Mouse (Mus musculus) liver, embryonic 16.5 days (tissue): ENCODE results near the gene Ylpm1. TPM values are rescaled to one million over a fixed set of nuclear protein-coding genes. Genes with fewer than 3 reads are reported as not detected.

ENCODE experiments used
- ATAC-seq: fragments of 200-750 bp; cut with Nextera tagmentation; 2 replicates; pipeline ENCODE4 v1.8.0; 2017; ENCODE audit warnings: low read depth, mild to moderate bottlenecking, moderate number of reproducible peaks, moderate library complexity
- H3K27ac ChIP-seq: fragments of 300-500 bp; sonication (generic); 2 replicates; pipeline ENCODE4 v1.5.1; 2014; ENCODE audit warnings: mild to moderate bottlenecking, low read length
- H3K27me3 ChIP-seq: fragments of 300-500 bp; sonication (generic); 2 replicates; pipeline ENCODE4 v1.6.1; 2014; ENCODE audit warnings: low read depth, low read length, mixed read lengths; ENCODE audit not compliant: control insufficient read depth, insufficient read depth
- H3K36me3 ChIP-seq: fragments of 300-500 bp; sonication (generic); 2 replicates; pipeline ENCODE4 v1.6.1; 2014; ENCODE audit warnings: mild to moderate bottlenecking; ENCODE audit not compliant: control insufficient read depth, insufficient read depth
- H3K4me1 ChIP-seq: fragments of 300-500 bp; sonication (generic); 2 replicates; pipeline ENCODE4 v1.6.1; 2014; ENCODE audit warnings: low read depth, low read length, mixed read lengths; ENCODE audit not compliant: control insufficient read depth
- H3K4me2 ChIP-seq: fragments of 300-500 bp; sonication (generic); 2 replicates; pipeline ENCODE4 v1.6.1; 2014; ENCODE audit warnings: low read depth, low read length, mixed read lengths
- H3K4me3 ChIP-seq: fragments of 300-500 bp; sonication (generic); 2 replicates; pipeline ENCODE4 v1.5.1; 2014; ENCODE audit warnings: low read depth, mild to moderate bottlenecking, low read length
- H3K9ac ChIP-seq: fragments of 300-500 bp; sonication (generic); 2 replicates; pipeline ENCODE4 v1.6.1; 2014; ENCODE audit warnings: low read depth, low read length
- H3K9me3 ChIP-seq: fragments of 300-500 bp; sonication (generic); replicated peaks from 2 replicates; pipeline ENCODE4 v1.6.1; 2016; ENCODE audit warnings: low read length; ENCODE audit not compliant: control insufficient read depth
- WGBS: fragments of 180-500 bp; shearing (Covaris S2); extraction: QIAGEN DNeasy Blood & Tissue Kit; methylation state at CpG from one replicate; pipeline ENCODE4 v1.1.7; 2014; ENCODE audit not compliant: insufficient replicate concordance; 5-methylcytosine and 5-hydroxymethylcytosine counted together
- polyA plus RNA-seq: library from polyadenylated mRNA; unstranded; fragments of >200 nt; fragmentation: Nextera tagmentation; extraction: Ambion mirVana; gene quantifications from 2 replicates; pipeline ENCODE4 v1.2.1, GENCODE M21; 2015

Ylpm1 gene
- polyA plus RNA-seq, 1 experiment from 2014 or later, result 5.8 TPM

DNA sequence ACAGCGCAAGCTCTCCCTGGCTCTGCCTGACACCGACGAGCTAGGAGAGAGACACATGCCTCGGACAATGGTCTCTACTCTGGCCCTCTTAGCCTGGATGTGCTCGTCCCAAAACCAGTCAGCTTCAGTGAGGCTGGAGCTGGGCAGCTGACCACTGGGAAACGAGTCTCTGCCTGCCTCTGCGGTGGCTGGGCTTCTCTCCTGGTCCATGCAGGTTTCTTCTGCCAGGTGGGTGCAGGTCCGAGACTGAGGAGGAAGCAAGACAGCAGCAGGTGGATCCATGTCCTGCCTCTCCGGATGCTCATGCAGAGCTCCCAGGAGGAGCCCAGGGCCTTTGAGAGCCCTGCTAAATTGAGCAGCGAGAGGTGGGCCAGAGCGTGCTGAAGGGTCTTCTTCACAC, 99.0 kb downstream of the Ylpm1 start:
- Histone ChIP-seq H3K36me3 (no peaks in the 10 kb centered on the region), H3K27me3 (no peaks in the 10 kb centered on the region), H3K9me3 (no peaks in the 10 kb centered on the region), H3K4me3 (no peak overlapping the region), H3K27ac (no peak overlapping the region), H3K4me1 (peaks cover 7% of the 10 kb centered on the region; the same call in 1 of the 2 replicates), H3K4me2 (no peak overlapping the region), H3K9ac (no peak overlapping the region)
- no peak for ATAC-seq
- 81% methylated on average over 11 of the region's 11 CpGs for WGBS

DNA sequence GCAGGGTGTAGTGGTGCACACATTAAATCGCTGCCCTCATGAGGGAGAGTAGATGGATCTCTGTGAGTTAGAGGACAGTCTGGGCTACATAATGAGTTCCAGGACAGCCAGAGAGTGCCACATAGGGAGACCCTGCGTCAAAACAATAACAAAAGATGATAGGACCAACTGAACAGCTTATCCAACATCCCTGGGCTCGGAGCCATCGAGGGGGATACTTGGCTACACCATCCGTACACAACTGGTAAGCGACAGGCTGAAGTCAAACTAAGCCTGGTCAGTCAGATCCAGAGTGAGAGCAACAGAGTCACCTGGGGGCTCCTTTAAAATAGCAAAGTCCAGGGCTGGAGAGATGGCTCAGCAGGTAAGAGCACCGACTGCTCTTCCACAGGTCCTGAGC, 99.7 kb downstream of the Ylpm1 start:
- H3K27ac ChIP-seq, result no peak overlapping the region
- no peak overlapping the region for H3K4me3 ChIP-seq
- no peak overlapping the region for H3K9ac ChIP-seq
- 78% methylated on average over 7 of the region's 7 CpGs for WGBS
- peaks cover 7% of the 10 kb centered on the region; the same call in 1 of the 2 replicates for H3K4me1 ChIP-seq
- ATAC-seq, result no peak
- no peak overlapping the region for H3K4me2 ChIP-seq
- no peaks in the 10 kb centered on the region for H3K9me3 ChIP-seq
- H3K36me3 ChIP-seq, result no peaks in the 10 kb centered on the region
- H3K27me3 ChIP-seq, result no peaks in the 10 kb centered on the region

DNA sequence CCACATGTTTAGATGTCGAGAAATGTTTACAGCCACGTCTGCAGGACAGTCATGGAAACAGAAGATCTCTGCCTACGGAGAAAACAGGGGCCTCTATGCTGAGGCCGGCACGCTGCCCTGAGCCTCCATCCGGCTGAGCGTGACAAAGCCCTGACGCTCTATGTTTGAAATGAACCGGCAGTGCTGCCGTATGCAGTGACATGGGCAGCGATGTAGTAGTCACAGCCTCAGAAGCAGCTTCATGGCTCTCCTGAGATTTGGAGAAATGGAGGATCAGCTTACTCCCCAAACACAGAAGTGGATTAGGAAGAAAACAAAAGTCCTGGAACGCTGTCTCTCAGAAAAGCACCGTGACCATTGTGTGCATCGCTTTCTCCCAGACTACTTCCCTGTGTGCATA, 104.9 kb downstream of the Ylpm1 start:
- WGBS, result 83% methylated on average over 14 of the region's 14 CpGs
- no peaks in the 10 kb centered on the region for H3K27me3 ChIP-seq
- no peak overlapping the region for H3K27ac ChIP-seq
- H3K36me3 ChIP-seq, result no peaks in the 10 kb centered on the region
- no peak for ATAC-seq
- H3K4me1 ChIP-seq, result no peaks in the 10 kb centered on the region; the same call in none of the 2 replicates
- no peak overlapping the region for H3K4me2 ChIP-seq
- no peak overlapping the region for H3K9ac ChIP-seq
- H3K4me3 ChIP-seq, result no peak overlapping the region
- H3K9me3 ChIP-seq, result no peaks in the 10 kb centered on the region

DNA sequence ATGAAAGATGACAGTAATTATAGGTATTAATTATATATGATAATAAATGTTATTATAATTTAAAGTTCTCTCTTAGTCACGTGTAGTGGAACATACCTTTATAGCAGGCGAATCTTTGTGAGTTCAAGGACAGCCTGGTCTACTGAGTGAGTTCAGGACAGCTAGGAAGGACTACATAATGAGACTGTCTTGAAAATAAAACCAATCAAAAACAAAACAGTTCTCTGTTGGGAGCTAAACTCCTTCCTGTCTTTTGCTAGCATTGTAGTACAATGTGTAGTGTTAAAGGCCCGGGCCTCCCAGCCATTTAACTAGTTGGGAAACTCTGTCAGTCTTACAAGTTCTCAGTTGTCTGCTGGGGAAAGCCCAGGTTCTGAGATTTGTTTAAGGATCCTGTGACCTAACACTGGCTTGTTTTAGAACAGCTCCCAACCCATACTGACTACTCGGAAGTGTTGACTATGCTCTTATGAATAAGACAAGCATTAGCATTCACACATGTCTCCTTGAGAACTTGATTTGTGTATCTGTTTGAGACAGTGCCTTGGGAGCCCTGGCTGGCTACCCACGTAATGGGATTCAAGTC, 105.5 kb downstream of the Ylpm1 start:
- H3K4me1 ChIP-seq, result peaks cover 4% of the 10 kb centered on the region

DNA sequence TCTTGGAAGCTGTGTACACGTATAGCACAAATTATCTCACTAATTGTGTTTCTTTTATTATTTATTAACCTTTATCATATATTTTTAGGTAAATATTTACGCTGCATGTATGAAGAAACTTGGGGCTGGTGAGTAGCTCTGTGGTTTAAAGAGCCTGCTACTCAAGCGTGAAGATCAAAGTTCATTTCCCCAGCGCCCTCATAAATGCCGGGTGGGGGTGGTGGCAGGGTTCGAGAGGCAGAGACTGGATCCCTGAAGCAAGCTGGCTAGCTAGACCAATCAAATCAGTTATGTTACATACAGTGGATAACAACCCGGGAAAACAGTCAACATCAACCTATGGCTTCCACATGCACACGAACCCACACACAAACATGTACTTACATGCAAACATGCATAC, 107.0 kb downstream of the Ylpm1 start:
- Histone ChIP-seq H3K9ac (no peak overlapping the region), H3K27ac (no peak overlapping the region), H3K36me3 (no peaks in the 10 kb centered on the region), H3K27me3 (no peaks in the 10 kb centered on the region), H3K4me2 (no peak overlapping the region), H3K9me3 (no peaks in the 10 kb centered on the region), H3K4me3 (no peak overlapping the region), H3K4me1 (peaks cover 4% of the 10 kb centered on the region)
- 68% methylated on average over 8 of the region's 8 CpGs for WGBS
- no peak for ATAC-seq

More for the DNA sequence above, 105.5 kb downstream of the Ylpm1 start:
- H3K27ac ChIP-seq, result no peak overlapping the region
- no peak overlapping the region for H3K4me2 ChIP-seq
- no peak overlapping the region for H3K9ac ChIP-seq
- WGBS, result 71% methylated on average over 5 of the region's 5 CpGs
- H3K36me3 ChIP-seq, result no peaks in the 10 kb centered on the region
- no peaks in the 10 kb centered on the region for H3K27me3 ChIP-seq
- ATAC-seq, result no peak
- no peak overlapping the region for H3K4me3 ChIP-seq
- no peaks in the 10 kb centered on the region for H3K9me3 ChIP-seq

DNA sequence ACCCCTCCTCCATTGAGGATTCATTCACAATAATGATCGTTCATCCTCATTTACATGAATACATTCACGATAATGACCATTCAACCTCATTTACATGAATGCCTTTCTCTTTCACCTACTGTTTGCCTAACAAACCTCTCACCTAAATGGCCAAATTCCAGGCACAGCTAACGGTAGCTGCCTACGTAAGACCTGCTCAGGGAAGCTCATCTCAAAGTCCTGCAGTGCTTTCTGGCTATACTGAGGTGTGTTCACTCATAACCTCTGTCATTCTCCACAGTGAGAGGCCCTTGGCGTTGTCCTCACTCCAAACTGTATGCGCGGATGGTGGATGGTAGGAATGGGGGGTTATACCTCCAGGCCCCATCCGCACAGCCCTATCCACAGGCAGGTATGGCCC, 108.7 kb downstream of the Ylpm1 start:
- H3K27ac ChIP-seq, result no peak overlapping the region
- peaks cover 12% of the 10 kb centered on the region for H3K4me1 ChIP-seq
- 0 out of 2 replicates have a peak, but pooled peaks have one; percentile 39 for ATAC-seq
- no peak overlapping the region for H3K9ac ChIP-seq
- no peaks in the 10 kb centered on the region for H3K9me3 ChIP-seq
- no peak overlapping the region for H3K4me2 ChIP-seq
- H3K4me3 ChIP-seq, result no peak overlapping the region
- H3K36me3 ChIP-seq, result no peaks in the 10 kb centered on the region
- WGBS, result 78% methylated on average over 8 of the region's 8 CpGs
- no peaks in the 10 kb centered on the region for H3K27me3 ChIP-seq

DNA sequence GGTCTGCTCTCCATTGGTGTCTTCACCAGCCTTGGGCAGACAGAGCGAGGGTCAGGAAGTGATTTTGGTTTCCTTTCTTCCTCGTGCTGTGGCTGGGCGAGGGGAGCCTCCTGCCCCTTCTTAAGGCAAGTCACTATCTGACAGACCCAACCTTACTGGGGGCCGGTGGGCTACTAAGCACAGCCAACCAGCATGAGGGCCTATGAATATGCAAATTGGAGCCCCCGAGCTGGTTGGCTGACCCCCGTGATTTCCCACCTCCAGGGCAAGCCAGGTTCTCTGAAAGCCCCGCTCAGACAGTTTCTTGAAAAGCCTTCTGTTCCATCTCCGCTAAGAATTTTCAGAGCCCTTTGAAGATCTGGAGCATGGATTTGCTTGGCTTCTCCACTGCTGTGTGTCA, 110.2 kb downstream of the Ylpm1 start:
- H3K4me1 ChIP-seq, result peaks cover 14% of the 10 kb centered on the region
- no peaks in the 10 kb centered on the region for H3K27me3 ChIP-seq
- H3K36me3 ChIP-seq, result no peaks in the 10 kb centered on the region
- no peaks in the 10 kb centered on the region for H3K9me3 ChIP-seq
- WGBS, result 10% methylated on average over 8 of the region's 8 CpGs
- H3K4me2 ChIP-seq, result no peak overlapping the region
- no peak overlapping the region for H3K9ac ChIP-seq
- H3K4me3 ChIP-seq, result no peak overlapping the region
- ATAC-seq, result no peak
- H3K27ac ChIP-seq, result no peak overlapping the region

DNA sequence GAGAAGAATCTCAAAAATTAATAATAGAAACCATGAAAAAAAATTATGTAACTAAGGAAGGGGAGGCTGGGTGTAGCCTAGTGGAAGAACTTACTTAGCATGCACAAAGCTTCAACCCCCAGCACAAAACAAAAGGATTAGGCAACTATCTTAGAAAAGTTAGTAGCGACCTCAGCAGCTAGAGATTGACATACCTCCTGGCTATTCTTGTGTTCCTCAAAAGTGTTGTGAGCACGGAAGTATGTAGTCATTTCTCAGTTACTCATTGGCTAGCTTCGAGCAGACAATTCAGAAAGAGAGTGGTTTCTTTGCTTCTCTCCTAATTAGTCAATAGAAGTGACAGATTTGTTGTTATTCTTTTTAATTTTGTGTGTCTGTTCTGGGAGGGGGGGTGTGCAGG, 112.5 kb downstream of the Ylpm1 start:
- Histone ChIP-seq H3K27ac (no peak overlapping the region; the same call in 1 of the 2 replicates), H3K4me3 (no peak overlapping the region), H3K36me3 (no peaks in the 10 kb centered on the region), H3K9ac (no peak overlapping the region), H3K9me3 (no peaks in the 10 kb centered on the region), H3K27me3 (no peaks in the 10 kb centered on the region), H3K4me1 (peaks cover 37% of the 10 kb centered on the region), H3K4me2 (no peak overlapping the region)
- ATAC-seq, result no peak
- 50% methylated on average over 3 of the region's 3 CpGs for WGBS

DNA sequence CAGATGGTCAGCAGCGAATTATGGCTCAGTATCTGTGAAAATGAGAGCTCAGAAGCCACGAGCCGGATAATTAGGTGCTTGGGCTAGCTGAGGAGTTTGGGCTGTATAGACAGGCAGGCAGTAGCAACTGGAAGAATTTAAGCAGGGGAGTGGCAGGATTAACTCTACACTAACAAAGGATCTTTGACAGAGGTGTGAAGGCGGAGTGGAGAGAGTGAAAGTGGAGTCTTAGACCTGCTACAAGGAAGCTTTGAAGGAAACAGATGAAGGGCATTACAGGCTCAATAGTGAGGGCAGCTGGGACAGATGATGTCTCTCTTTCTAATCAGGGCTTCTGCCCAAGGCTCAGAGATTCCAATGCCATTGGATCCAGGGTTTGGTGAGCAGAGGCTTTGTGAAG, 113.3 kb downstream of the Ylpm1 start:
- peaks cover 42% of the 10 kb centered on the region for H3K4me1 ChIP-seq
- H3K4me2 ChIP-seq, result peak overlapping the region; percentile 88
- H3K27ac ChIP-seq, result no peak overlapping the region

More for the DNA sequence above, 113.3 kb downstream of the Ylpm1 start:
- no peak for ATAC-seq
- Histone ChIP-seq H3K9me3 (no peaks in the 10 kb centered on the region), H3K4me3 (peak overlapping the region; percentile 95; the same call in 1 of the 2 replicates), H3K27me3 (no peaks in the 10 kb centered on the region), H3K9ac (no peak overlapping the region; the same call in 1 of the 2 replicates), H3K36me3 (no peaks in the 10 kb centered on the region)
- WGBS, result 81% methylated on average over 4 of the region's 4 CpGs
